ENCODE assay signal across 10 mouse cellular contexts in genomic region chr5:111529096-111529495, GRCm38 (mm10).
DNase-seq lines count a peak whose midpoint lies in the region; ATAC-seq and TF ChIP-seq lines count a peak whose summit lies in the region.
"Had no signal": no experiment of that assay in that cellular context is flagged by ENCODE, and none has a peak within 500 bp of the region (broad histone marks: within the 10 kb centered on the region; RNA-seq: fewer than 3 reads in every experiment).

No protein-coding gene starts in this region.

- no peaks in the 10 kb centered on the region for H3K9me3 ChIP-seq in stomach, embryonic 14.5 days (ENCODE audit: control insufficient read depth, low read depth, low read length)
- no peaks in the 10 kb centered on the region for H3K9me3 ChIP-seq in stomach, postnatal 0 days (ENCODE audit: control insufficient read depth, low read length)
- H3K9me3 ChIP-seq in hindbrain, postnatal 0 days (ENCODE audit: low read length) = no peaks in the 10 kb centered on the region

- DNase-seq in gastrocnemius, postnatal 10 days = peak; percentile 39
- no peak for DNase-seq in gastrocnemius, adult 8-10 months (ENCODE audit: low spot score in 2 of 2)
- DNase-seq in stomach, postnatal 0 days (ENCODE audit: low spot score) = no peak
- peak; percentile 82 for DNase-seq in hindbrain, postnatal 0 days (ENCODE audit: low spot score)
- no peak for DNase-seq in urinary bladder, postnatal 36 days (ENCODE audit: low spot score in 2 of 2)
- DNase-seq in adipocyte (ENCODE audit: low spot score) = no peak
- DNase-seq in spleen, postnatal 4 days (ENCODE audit: low spot score in 2 of 2) = no peak
- DNase-seq: lung, adult 2 months had no signal

- H3K4me2 ChIP-seq in stomach, embryonic 14.5 days (replicated peaks; ENCODE audit: low read depth, low read length) = no peak overlapping the region
- H3K4me2 ChIP-seq in stomach, postnatal 0 days (replicated peaks; ENCODE audit: low read depth) = no peak overlapping the region
- no peak overlapping the region for H3K4me2 ChIP-seq in hindbrain, postnatal 0 days (ENCODE audit: low read depth, low read length)

- ATAC-seq in stomach, embryonic 14.5 days (ENCODE audit: insufficient number of reproducible peaks, insufficient read depth, low FRiP score, low read depth) = peak; percentile 12; the same call in 1 of the 2 replicates
- no peak for ATAC-seq in stomach, postnatal 0 days (ENCODE audit: low FRiP score, low TSS enrichment)
- ATAC-seq in hindbrain, postnatal 0 days = peak; percentile 82

- H3K4me1 ChIP-seq in stomach, embryonic 14.5 days (ENCODE audit: control insufficient read depth, insufficient read depth, low read length) = peaks cover 18% of the 10 kb centered on the region
- H3K4me1 ChIP-seq in stomach, postnatal 0 days (replicated peaks; ENCODE audit: control insufficient read depth, insufficient read depth) = no peaks in the 10 kb centered on the region
- peaks cover 7% of the 10 kb centered on the region; the same call in 1 of the 2 replicates for H3K4me1 ChIP-seq in hindbrain, postnatal 0 days (ENCODE audit: insufficient read depth, low read length)

- no peak overlapping the region for H3K4me3 ChIP-seq in stomach, embryonic 14.5 days (ENCODE audit: low read depth, low read length)
- H3K4me3 ChIP-seq in stomach, postnatal 0 days (ENCODE audit: low read depth, low read length) = no peak overlapping the region
- H3K4me3 ChIP-seq in hindbrain, postnatal 0 days (ENCODE audit: low read length) = no peak overlapping the region

- no peaks in the 10 kb centered on the region for H3K36me3 ChIP-seq in stomach, embryonic 14.5 days (ENCODE audit: control insufficient read depth, insufficient read depth, low read length)
- no peaks in the 10 kb centered on the region for H3K36me3 ChIP-seq in stomach, postnatal 0 days (ENCODE audit: control insufficient read depth, insufficient read depth, low read length)
- no peaks in the 10 kb centered on the region for H3K36me3 ChIP-seq in hindbrain, postnatal 0 days (ENCODE audit: insufficient read depth, low read length)

- TF ChIP-seq EP300 in stomach, postnatal 0 days (optimal IDR thresholded peaks at IDR 0.05) = no peak

- H3K27ac ChIP-seq in stomach, embryonic 14.5 days (ENCODE audit: low read length) = no peak overlapping the region
- no peak overlapping the region for H3K27ac ChIP-seq in stomach, postnatal 0 days (replicated peaks)
- peak overlapping the region; percentile 61; the same call in 1 of the 2 replicates for H3K27ac ChIP-seq in hindbrain, postnatal 0 days

- no peak overlapping the region for H3K9ac ChIP-seq in stomach, embryonic 14.5 days (replicated peaks; ENCODE audit: low read depth, low read length)
- no peak overlapping the region for H3K9ac ChIP-seq in stomach, postnatal 0 days (ENCODE audit: low read length)
- no peak overlapping the region for H3K9ac ChIP-seq in hindbrain, postnatal 0 days (replicated peaks; ENCODE audit: low read length)

- no peaks in the 10 kb centered on the region for H3K27me3 ChIP-seq in stomach, embryonic 14.5 days (ENCODE audit: control insufficient read depth, insufficient read depth, low read length)
- no peaks in the 10 kb centered on the region; the same call in 1 of the 2 replicates for H3K27me3 ChIP-seq in stomach, postnatal 0 days (ENCODE audit: control insufficient read depth, insufficient read depth, low read length)
- no peaks in the 10 kb centered on the region for H3K27me3 ChIP-seq in hindbrain, postnatal 0 days (ENCODE audit: insufficient read depth, low read length)
- H3K27me3 ChIP-seq: CH12.LX had no signal

- TF ChIP-seq CTCF in stomach, postnatal 0 days (IDR thresholded peaks at IDR 0.05; ENCODE audit: low read depth) = no peak
- no peak for TF ChIP-seq CTCF in hindbrain, postnatal 0 days (IDR thresholded peaks at IDR 0.05; ENCODE audit: low read depth)

- 26% methylated on average over 9 of the region's 9 CpGs for WGBS in stomach, embryonic 14.5 days
- WGBS in stomach, postnatal 0 days = 23% methylated on average over 9 of the region's 9 CpGs
- WGBS in hindbrain, postnatal 0 days = 19% methylated on average over 9 of the region's 9 CpGs

Comparison
In these comparisons a context has a peak if more than half of its experiments do, and no peak if none do; other contexts are left out.
1. DNase-seq: peak in gastrocnemius, postnatal 10 days (single experiment) and hindbrain, postnatal 0 days (single experiment); none in gastrocnemius, adult 8-10 months (0 of 2), stomach, postnatal 0 days (single experiment), urinary bladder, postnatal 36 days (0 of 2), adipocyte (single experiment) and spleen, postnatal 4 days (0 of 2).